Mouse (Mus musculus) midbrain, postnatal 0 days (tissue): ENCODE data around the gene C1qtnf4. TPM values are rescaled to one million over a fixed set of nuclear protein-coding genes. Genes with fewer than 3 reads are reported as not detected.
A peak's percentile ranks its signal among the peaks of the same experiment; 100 is the strongest.

ENCODE experiments used
- ATAC-seq: fragments of 200-750 bp; cut with Nextera tagmentation; 2 replicates; pipeline ENCODE4 v1.8.0; 2017; ENCODE audit warnings: moderate number of reproducible peaks, mild to moderate bottlenecking, moderate TSS enrichment, moderate library complexity; ENCODE audit not compliant: low FRiP score
- DNase-seq: peaks from one replicate; pipeline ENCODE4 v3.0.0-alpha.2; 2015; ENCODE audit warnings: low spot score
- H3K27ac ChIP-seq: fragments of 300-500 bp; sonication (generic); 2 replicates; pipeline ENCODE4 v1.5.1; 2014; ENCODE audit warnings: low read depth, mild to moderate bottlenecking, low read length, mixed read lengths
- H3K27me3 ChIP-seq: fragments of 300-500 bp; sonication (generic); 2 replicates; pipeline ENCODE4 v1.6.1; 2014; ENCODE audit warnings: low read length, control low read depth, mixed read lengths; ENCODE audit not compliant: insufficient read depth
- H3K36me3 ChIP-seq: fragments of 300-500 bp; sonication (generic); 2 replicates; pipeline ENCODE4 v1.6.1; 2014; ENCODE audit warnings: low read length, control low read depth, mixed read lengths; ENCODE audit not compliant: insufficient read depth
- H3K4me1 ChIP-seq: fragments of 300-500 bp; sonication (generic); 2 replicates; pipeline ENCODE4 v1.6.1; 2014; ENCODE audit warnings: mild to moderate bottlenecking, control low read depth, antibody characterized with exemption, low read length, mixed read lengths; ENCODE audit not compliant: insufficient read depth
- H3K4me2 ChIP-seq: fragments of 300-500 bp; sonication (generic); 2 replicates; pipeline ENCODE4 v1.6.1; 2014; ENCODE audit warnings: low read depth, mild to moderate bottlenecking, low read length, mixed read lengths; ENCODE audit not compliant: poor library complexity, severe bottlenecking
- H3K4me3 ChIP-seq: fragments of 300-500 bp; sonication (generic); 2 replicates; pipeline ENCODE4 v1.5.1; 2014; ENCODE audit warnings: low read depth, mild to moderate bottlenecking, low read length, moderate library complexity
- H3K9ac ChIP-seq: fragments of 300-500 bp; sonication (generic); replicated peaks from 2 replicates; pipeline ENCODE4 v1.6.1; 2014; ENCODE audit warnings: mild to moderate bottlenecking, low read length, moderate library complexity, mixed read lengths; ENCODE audit not compliant: poor library complexity, severe bottlenecking
- H3K9me3 ChIP-seq: fragments of 300-500 bp; sonication (generic); 2 replicates; pipeline ENCODE4 v1.6.1; 2016; ENCODE audit warnings: low read length, control low read depth
- CTCF ChIP-seq: IDR thresholded peaks from 2 replicates; pipeline ENCODE4 v1.5.1; 2016; ENCODE audit warnings: antibody characterized with exemption, mild to moderate bottlenecking
- WGBS: fragments of 180-500 bp; shearing (Covaris S2); extraction: QIAGEN DNeasy Blood & Tissue Kit; methylation state at CpG from one replicate; pipeline ENCODE4 v1.1.7; 2014; 5-methylcytosine and 5-hydroxymethylcytosine counted together
- polyA plus RNA-seq: library from polyadenylated mRNA; unstranded; fragments of >200 nt; fragmentation: Nextera tagmentation; extraction: Ambion mirVana; gene quantifications from 2 replicates; pipeline ENCODE4 v1.2.1, GENCODE M21; 2015
- total RNA-seq: library from RNA; depleted of rRNA; stranded (reverse); fragments of >200 nt; gene quantifications from 2 replicates; pipeline ENCODE4 v1.2.3, GENCODE M21; 2014

The C1qtnf4 gene
- total and polyA plus RNA-seq, 2 experiments from 2014 or later: 271 to 629 TPM

- TF ChIP-seq CTCF: no peak
- under 1% methylated on average over 21 of the region's 21 CpGs for WGBS
- Histone ChIP-seq H3K27ac (peak overlapping the region; percentile 96), H3K9ac (peak overlapping the region; percentile 97), H3K4me3 (peak overlapping the region; percentile 91), H3K27me3 (no peaks in the 10 kb centered on the region), H3K36me3 (peaks cover 23% of the 10 kb centered on the region), H3K9me3 (no peaks in the 10 kb centered on the region), H3K4me2 (peak overlapping the region; percentile 68), H3K4me1 (0 out of 2 replicates have a peak, but pooled peaks cover 2% of the 10 kb centered on the region)
- DNase-seq (peak; percentile 49), ATAC-seq (peak; percentile 73)
Observed at GRCm38 (mm10) chr2:90904856-90905224, 19.2 kb downstream of the C1qtnf4 start.

GRCm38 (mm10) chr2:90906721-90907120 is 21.1 kb downstream of the C1qtnf4 start:
- no peak overlapping the region for H3K4me2 ChIP-seq
- H3K4me3 ChIP-seq: no peak overlapping the region
- DNase-seq (no peak), ATAC-seq (no peak)
- TF ChIP-seq CTCF: no peak
- H3K27ac ChIP-seq: no peak overlapping the region
- H3K36me3 ChIP-seq: peaks cover 38% of the 10 kb centered on the region
- H3K9me3 ChIP-seq: no peaks in the 10 kb centered on the region
- no peaks in the 10 kb centered on the region for H3K27me3 ChIP-seq
- H3K4me1 ChIP-seq: 0 out of 2 replicates have a peak, but pooled peaks cover 2% of the 10 kb centered on the region
- no peak overlapping the region for H3K9ac ChIP-seq
- 99% methylated on average over 2 of the region's 2 CpGs for WGBS

DNA sequence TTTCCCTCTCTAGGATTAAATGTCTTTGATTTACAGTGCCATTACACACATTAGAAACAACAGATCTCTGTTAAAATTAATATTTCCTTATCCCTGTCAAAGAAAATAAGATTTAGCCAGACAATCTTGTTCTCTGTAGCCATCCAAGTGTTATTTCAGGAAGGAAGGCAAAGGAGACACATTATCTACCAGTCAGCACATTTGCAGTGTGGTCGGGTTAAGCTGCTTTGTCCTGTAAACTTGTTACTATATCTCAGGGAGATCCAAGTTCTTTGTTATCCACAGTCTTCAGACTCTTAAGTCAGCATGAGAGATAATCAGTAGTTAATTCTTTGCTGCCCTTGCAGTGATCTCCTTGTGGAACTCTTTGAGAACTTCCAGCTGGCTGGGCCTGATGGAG is 25.2 kb downstream of the C1qtnf4 start:
- no peak overlapping the region for H3K9ac ChIP-seq
- peaks cover 2% of the 10 kb centered on the region; the same call in 1 of the 2 replicates for H3K4me1 ChIP-seq
- 88% methylated on average over 1 of the region's 1 CpGs for WGBS
- no peak overlapping the region for H3K4me2 ChIP-seq
- H3K27ac ChIP-seq: no peak overlapping the region
- H3K27me3 ChIP-seq: no peaks in the 10 kb centered on the region
- no peak for ATAC-seq
- no peak overlapping the region for H3K4me3 ChIP-seq
- no peak for DNase-seq
- no peaks in the 10 kb centered on the region for H3K9me3 ChIP-seq
- no peak for TF ChIP-seq CTCF
- peaks cover 46% of the 10 kb centered on the region for H3K36me3 ChIP-seq

- Histone ChIP-seq H3K27me3 (no peaks in the 10 kb centered on the region), H3K4me3 (no peak overlapping the region), H3K36me3 (peaks cover 42% of the 10 kb centered on the region), H3K4me2 (no peak overlapping the region), H3K9me3 (no peaks in the 10 kb centered on the region), H3K27ac (no peak overlapping the region), H3K9ac (no peak overlapping the region), H3K4me1 (peaks cover 7% of the 10 kb centered on the region; the same call in 1 of the 2 replicates)
- 75% methylated on average over 1 of the region's 1 CpGs for WGBS
- no peak for DNase-seq
- no peak for ATAC-seq
- no peak for TF ChIP-seq CTCF
Observed at GRCm38 (mm10) chr2:90911668-90912067, 26.0 kb downstream of the C1qtnf4 start.

DNA sequence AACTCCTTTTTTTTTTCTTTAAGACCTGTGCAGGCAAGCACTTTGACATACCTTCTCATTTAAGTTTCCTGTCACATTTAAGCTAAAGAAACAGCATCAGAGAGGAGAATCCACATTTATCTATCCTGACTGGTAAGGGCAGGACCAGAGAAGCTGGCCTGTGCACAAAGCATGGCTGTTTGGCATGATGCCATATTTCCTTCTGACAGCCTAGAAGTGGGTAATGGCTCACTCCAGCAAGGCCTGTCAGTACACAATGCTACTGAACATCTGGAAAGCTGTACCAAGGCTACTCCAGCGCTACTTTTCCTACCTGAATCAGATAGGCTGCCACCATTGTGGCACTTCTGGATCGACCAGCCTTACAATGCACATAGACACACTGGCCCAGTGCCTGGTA is 28.0 kb downstream of the C1qtnf4 start:
- Histone ChIP-seq H3K36me3 (peaks cover 35% of the 10 kb centered on the region), H3K4me2 (no peak overlapping the region), H3K27ac (no peak overlapping the region), H3K4me3 (no peak overlapping the region), H3K9me3 (no peaks in the 10 kb centered on the region), H3K4me1 (peaks cover 7% of the 10 kb centered on the region; the same call in 1 of the 2 replicates), H3K27me3 (no peaks in the 10 kb centered on the region), H3K9ac (no peak overlapping the region)
- no peak for TF ChIP-seq CTCF
- ATAC-seq (no peak), DNase-seq (peak; percentile 64)
- WGBS: 74% methylated on average over 2 of the region's 2 CpGs

GRCm38 (mm10) chr2:90915516-90915915 is 29.9 kb downstream of the C1qtnf4 start:
- no peaks in the 10 kb centered on the region for H3K9me3 ChIP-seq
- no peak for ATAC-seq
- peaks cover 20% of the 10 kb centered on the region for H3K36me3 ChIP-seq
- H3K9ac ChIP-seq: peak overlapping the region; percentile 36
- H3K27ac ChIP-seq: no peak overlapping the region
- no peak for TF ChIP-seq CTCF
- DNase-seq: no peak
- no peak overlapping the region for H3K4me3 ChIP-seq
- peak overlapping the region; percentile 10; the same call in 1 of the 2 replicates for H3K4me2 ChIP-seq
- H3K27me3 ChIP-seq: no peaks in the 10 kb centered on the region
- WGBS: 36% methylated on average over 1 of the region's 1 CpGs
- H3K4me1 ChIP-seq: peaks cover 7% of the 10 kb centered on the region; the same call in 1 of the 2 replicates
